Comparison of ENCODE assay signal across 17 mouse cellular contexts in genomic region chr4:134636406-134636805, GRCm38 (mm10).
DNase-seq lines count a peak whose midpoint lies in the region; ATAC-seq and TF ChIP-seq lines count a peak whose summit lies in the region.
"Had no signal": no experiment of that assay in that cellular context is flagged by ENCODE, and none has a peak within 500 bp of the region (broad histone marks: within the 10 kb centered on the region; RNA-seq: fewer than 3 reads in every experiment).

No protein-coding gene starts in this region.

- 69% methylated on average over 8 of the region's 8 CpGs for WGBS in forebrain, embryonic 10.5 days
- 76% methylated on average over 8 of the region's 8 CpGs for WGBS in forebrain, embryonic 16.5 days
- 50% methylated on average over 8 of the region's 8 CpGs for WGBS in hindbrain, embryonic 10.5 days
- 70% methylated on average over 8 of the region's 8 CpGs for WGBS in hindbrain, embryonic 13.5 days
- 38% methylated on average over 8 of the region's 8 CpGs for WGBS in lung, embryonic 14.5 days

- H3K36me3 ChIP-seq in forebrain, embryonic 10.5 days (replicated peaks): no peaks in the 10 kb centered on the region
- no peaks in the 10 kb centered on the region for H3K36me3 ChIP-seq in forebrain, embryonic 16.5 days (ENCODE audit: control insufficient read depth, insufficient read depth)
- H3K36me3 ChIP-seq in hindbrain, embryonic 10.5 days: no peaks in the 10 kb centered on the region
- no peaks in the 10 kb centered on the region for H3K36me3 ChIP-seq in hindbrain, embryonic 13.5 days
- no peaks in the 10 kb centered on the region for H3K36me3 ChIP-seq in lung, embryonic 14.5 days (ENCODE audit: insufficient read depth)
- H3K36me3 ChIP-seq: intestine, embryonic 15.5 days; midbrain, embryonic 12.5 days had no signal

- H3K9ac ChIP-seq in forebrain, embryonic 16.5 days (replicated peaks; ENCODE audit: low read depth, low read length): no peak overlapping the region
- no peak overlapping the region; the same call in 1 of the 2 replicates for H3K9ac ChIP-seq in hindbrain, embryonic 13.5 days
- H3K9ac ChIP-seq in lung, embryonic 14.5 days: no peak overlapping the region
- H3K9ac ChIP-seq: intestine, embryonic 15.5 days; midbrain, embryonic 12.5 days had no signal

- no peak for ATAC-seq in forebrain, embryonic 16.5 days
- no peak for ATAC-seq in hindbrain, embryonic 13.5 days (ENCODE audit: low FRiP score)
- 0 out of 2 replicates have a peak, but pooled peaks have one; percentile 7 for ATAC-seq in lung, embryonic 14.5 days (ENCODE audit: insufficient read depth)
- ATAC-seq: forebrain, embryonic 14.5 days; intestine, embryonic 15.5 days had no signal

- H3K27me3 ChIP-seq in forebrain, embryonic 10.5 days (ENCODE audit: poor library complexity, severe bottlenecking): no peaks in the 10 kb centered on the region
- H3K27me3 ChIP-seq in forebrain, embryonic 16.5 days (replicated peaks; ENCODE audit: control insufficient read depth, insufficient read depth, low read length): no peaks in the 10 kb centered on the region
- H3K27me3 ChIP-seq in hindbrain, embryonic 10.5 days (ENCODE audit: insufficient read depth, poor library complexity, severe bottlenecking): no peaks in the 10 kb centered on the region; the same call in 1 of the 2 replicates
- H3K27me3 ChIP-seq in hindbrain, embryonic 13.5 days: 0 out of 2 replicates have a peak, but pooled peaks cover 4% of the 10 kb centered on the region
- no peaks in the 10 kb centered on the region for H3K27me3 ChIP-seq in lung, embryonic 14.5 days (ENCODE audit: insufficient read depth, low read length)
- H3K27me3 ChIP-seq: intestine, embryonic 15.5 days had no signal

- no peak overlapping the region for H3K4me3 ChIP-seq in forebrain, embryonic 10.5 days
- H3K4me3 ChIP-seq in forebrain, embryonic 16.5 days (replicated peaks; ENCODE audit: low read length): no peak overlapping the region
- no peak overlapping the region for H3K4me3 ChIP-seq in hindbrain, embryonic 10.5 days
- H3K4me3 ChIP-seq in hindbrain, embryonic 13.5 days: no peak overlapping the region
- H3K4me3 ChIP-seq in lung, embryonic 14.5 days (ENCODE audit: low read depth, low read length): no peak overlapping the region
- H3K4me3 ChIP-seq: intestine, embryonic 15.5 days; midbrain, embryonic 12.5 days had no signal

- H3K4me2 ChIP-seq in forebrain, embryonic 16.5 days (ENCODE audit: low read length): no peak overlapping the region
- no peak overlapping the region for H3K4me2 ChIP-seq in hindbrain, embryonic 13.5 days
- no peak overlapping the region for H3K4me2 ChIP-seq in lung, embryonic 14.5 days
- H3K4me2 ChIP-seq: intestine, embryonic 15.5 days; midbrain, embryonic 12.5 days had no signal

- H3K4me1 ChIP-seq in forebrain, embryonic 10.5 days: peaks cover 58% of the 10 kb centered on the region
- H3K4me1 ChIP-seq in forebrain, embryonic 16.5 days (replicated peaks; ENCODE audit: control insufficient read depth, insufficient read depth, low read length): peaks cover 31% of the 10 kb centered on the region
- peaks cover 63% of the 10 kb centered on the region for H3K4me1 ChIP-seq in hindbrain, embryonic 10.5 days (replicated peaks)
- peaks cover 47% of the 10 kb centered on the region for H3K4me1 ChIP-seq in hindbrain, embryonic 13.5 days (replicated peaks)
- peaks cover 16% of the 10 kb centered on the region for H3K4me1 ChIP-seq in lung, embryonic 14.5 days (ENCODE audit: insufficient read depth)

- H3K27ac ChIP-seq in forebrain, embryonic 10.5 days: peak overlapping the region; percentile 13; the same call in 1 of the 2 replicates
- H3K27ac ChIP-seq in forebrain, embryonic 16.5 days (ENCODE audit: low read length): no peak overlapping the region
- peak overlapping the region; percentile 45 for H3K27ac ChIP-seq in hindbrain, embryonic 10.5 days
- no peak overlapping the region for H3K27ac ChIP-seq in hindbrain, embryonic 13.5 days
- H3K27ac ChIP-seq in lung, embryonic 14.5 days (ENCODE audit: low read depth): no peak overlapping the region; the same call in 1 of the 2 replicates
- H3K27ac ChIP-seq: intestine, embryonic 15.5 days; midbrain, embryonic 12.5 days had no signal

- no peak for TF ChIP-seq CTCF in lung, embryonic 14.5 days (IDR thresholded peaks at IDR 0.05; ENCODE audit: low read depth)

- no peaks in the 10 kb centered on the region for H3K9me3 ChIP-seq in forebrain, embryonic 10.5 days
- H3K9me3 ChIP-seq in forebrain, embryonic 16.5 days (ENCODE audit: control insufficient read depth, low read length): no peaks in the 10 kb centered on the region
- no peaks in the 10 kb centered on the region for H3K9me3 ChIP-seq in hindbrain, embryonic 10.5 days
- H3K9me3 ChIP-seq in hindbrain, embryonic 13.5 days: 0 out of 2 replicates have a peak, but pooled peaks cover 6% of the 10 kb centered on the region
- H3K9me3 ChIP-seq in lung, embryonic 14.5 days (ENCODE audit: low read depth, low read length): no peaks in the 10 kb centered on the region; the same call in 1 of the 2 replicates
- H3K9me3 ChIP-seq: intestine, embryonic 15.5 days had no signal

- DNase-seq in forebrain, embryonic 10.5 days (ENCODE audit: extremely low spot score, low spot score): no peak
- DNase-seq in hindbrain, embryonic 10.5 days (ENCODE audit: low spot score): no peak
- peak; percentile 31 for DNase-seq in lung, embryonic 14.5 days
- DNase-seq in lung, postnatal 14 days: no peak
- DNase-seq in kidney, postnatal 36 days: peak; percentile 43 to 48
- DNase-seq in thymus, postnatal 14 days: no peak
- DNase-seq: cerebellum, postnatal 14 days; embryo, embryonic 11 days; heart, postnatal 36 days; left cerebral cortex, postnatal 4 days; right cerebral cortex, postnatal 4 days; thymus, postnatal 4 days had no signal

Comparison
In these comparisons a context has a peak if more than half of its experiments do, and no peak if none do; other contexts are left out.
1. DNase-seq: peak in lung, embryonic 14.5 days (single experiment) and kidney, postnatal 36 days (2 of 2); none in forebrain, embryonic 10.5 days (single experiment), hindbrain, embryonic 10.5 days (single experiment), lung, postnatal 14 days (single experiment) and thymus, postnatal 14 days (single experiment).
2. H3K27ac ChIP-seq: peak in forebrain, embryonic 10.5 days (single experiment) and hindbrain, embryonic 10.5 days (single experiment); none in forebrain, embryonic 16.5 days (single experiment), hindbrain, embryonic 13.5 days (single experiment) and lung, embryonic 14.5 days (single experiment).